Mouse (Mus musculus) neural tube, embryonic 10.5 days (tissue): ENCODE results near the gene Med25.

Experiments used
- DNase-seq: peaks from one replicate; pipeline ENCODE4 v3.0.0-alpha.2; 2017; ENCODE audit warnings: low spot score; ENCODE audit errors: extremely low spot score

The Med25 gene

DNA sequence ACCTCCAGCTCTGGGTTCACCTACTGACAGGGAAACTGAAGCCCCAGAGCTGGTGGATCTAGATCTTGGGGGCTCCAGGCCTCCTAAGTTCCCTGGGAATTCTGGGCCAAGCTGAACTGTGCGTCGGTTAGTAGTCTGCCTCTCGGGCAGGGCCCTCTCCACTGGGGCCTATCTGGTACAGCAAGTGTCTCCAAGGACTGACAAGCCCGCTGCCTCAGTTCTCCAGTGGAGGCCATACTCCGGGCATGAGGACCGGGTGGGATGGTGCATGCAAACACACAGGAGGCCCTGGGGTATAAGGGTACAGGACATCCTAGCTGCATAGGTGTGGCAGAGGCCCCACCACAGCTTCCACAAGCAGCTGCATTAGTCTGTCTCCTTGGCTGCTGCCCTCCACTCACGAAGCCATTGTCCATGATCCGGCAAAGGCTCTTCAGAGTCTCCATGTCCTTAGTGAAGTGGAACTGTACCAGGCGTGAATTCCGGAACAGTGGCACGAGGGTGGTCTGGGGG, 28.5 kb downstream of the Med25 start:
- no peak for DNase-seq

DNA sequence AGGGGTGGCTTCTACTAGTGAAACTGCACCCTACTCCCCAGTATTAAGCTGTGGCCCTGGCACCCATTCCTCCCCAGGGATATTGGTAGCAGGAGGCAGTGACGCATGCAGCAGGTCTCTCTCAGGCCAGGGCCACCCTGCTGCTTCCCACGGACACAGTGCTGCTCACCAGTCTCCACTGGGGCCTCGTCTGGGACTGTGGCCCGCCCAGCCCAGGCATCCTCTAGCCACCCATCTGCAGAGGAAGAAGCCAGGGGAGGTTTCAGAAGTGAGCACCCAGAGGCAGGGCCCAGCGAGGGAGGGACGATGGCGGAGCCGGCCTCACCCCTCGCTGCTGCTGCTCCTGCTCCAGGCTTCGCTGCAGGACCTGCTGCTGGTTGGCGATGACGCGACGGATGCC, 29.3 kb downstream of the Med25 start:
- no peak for DNase-seq

DNA sequence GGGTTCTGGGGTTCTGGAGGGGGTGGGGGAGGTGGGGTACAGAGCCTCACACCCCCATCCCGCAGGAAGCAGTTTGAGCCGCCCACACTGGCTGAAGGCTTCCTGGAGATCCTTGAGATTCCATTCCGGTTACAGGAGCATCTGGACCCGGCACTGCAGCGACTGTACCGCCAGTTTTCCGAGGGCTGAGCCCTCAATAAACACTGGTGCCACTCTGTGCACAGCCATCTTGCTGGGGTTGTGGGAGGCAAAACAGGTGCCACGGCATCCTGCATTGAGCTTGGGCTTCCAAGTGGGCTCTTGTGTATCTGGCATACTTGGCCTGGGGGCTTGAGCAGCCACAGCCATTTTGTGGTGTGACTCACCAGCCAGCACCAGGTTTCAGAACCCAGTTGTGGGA, 30.1 kb downstream of the Med25 start:
- no peak for DNase-seq

DNA sequence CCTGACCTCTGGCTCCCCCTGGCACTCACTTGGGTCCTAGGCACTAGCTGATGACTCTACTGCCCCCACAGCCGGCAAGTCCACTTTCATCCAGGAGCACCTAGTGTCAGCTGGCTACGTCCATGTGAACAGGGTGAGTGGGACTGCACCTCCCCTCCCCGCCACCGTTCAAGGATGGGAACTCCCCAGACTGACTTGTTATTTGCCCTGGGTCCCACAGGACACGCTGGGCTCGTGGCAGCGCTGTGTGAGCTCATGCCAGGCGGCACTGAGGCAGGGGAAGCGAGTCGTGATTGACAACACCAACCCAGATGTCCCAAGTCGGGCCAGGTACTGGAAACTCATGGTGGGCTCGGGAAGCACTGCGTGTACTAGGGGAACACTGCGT, 31.1 kb downstream of the Med25 start:
- DNase-seq: no peak

DNA sequence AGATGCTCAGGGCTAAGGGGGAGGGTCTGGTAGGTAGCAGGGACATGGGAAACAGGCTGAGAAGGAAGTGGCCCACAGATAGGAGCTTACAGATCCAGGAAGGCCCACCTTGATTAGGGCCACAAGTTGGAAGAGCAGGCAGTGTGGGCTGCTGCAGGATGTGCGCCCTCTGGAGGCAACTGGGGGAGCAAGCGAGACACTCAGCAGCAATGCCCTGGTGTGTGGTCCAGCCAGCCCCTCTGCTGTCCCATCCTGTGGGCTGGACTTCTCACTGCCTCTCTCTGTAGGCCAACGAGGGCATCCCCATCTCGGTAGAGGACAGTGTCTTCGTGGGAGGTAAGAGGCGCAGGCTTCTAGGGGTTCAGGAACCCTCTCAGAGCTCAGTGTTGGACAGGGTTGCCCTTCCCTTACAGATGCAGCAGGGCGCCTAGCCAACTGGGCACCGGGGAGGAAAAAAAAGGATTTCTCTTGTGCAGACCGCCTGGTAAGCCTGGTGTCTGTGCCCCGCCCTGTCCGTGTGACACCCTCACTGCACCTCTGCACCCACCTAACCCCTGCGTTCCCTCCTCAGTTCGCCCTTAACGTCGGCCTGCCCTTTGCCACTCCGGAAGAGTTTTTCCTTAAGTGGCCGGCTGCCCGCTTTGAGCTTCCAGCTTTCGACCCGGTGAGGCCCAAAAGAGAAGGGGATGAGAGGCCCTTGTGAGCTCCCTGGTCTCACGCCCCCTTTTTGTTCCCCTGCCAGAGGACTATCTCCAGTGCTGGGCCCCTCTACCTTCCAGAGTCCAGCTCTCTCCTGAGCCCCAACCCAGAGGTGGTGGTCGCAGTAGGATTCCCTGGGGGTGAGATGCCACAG, 31.7 kb downstream of the Med25 start:
- peak; percentile 76 for DNase-seq

DNA sequence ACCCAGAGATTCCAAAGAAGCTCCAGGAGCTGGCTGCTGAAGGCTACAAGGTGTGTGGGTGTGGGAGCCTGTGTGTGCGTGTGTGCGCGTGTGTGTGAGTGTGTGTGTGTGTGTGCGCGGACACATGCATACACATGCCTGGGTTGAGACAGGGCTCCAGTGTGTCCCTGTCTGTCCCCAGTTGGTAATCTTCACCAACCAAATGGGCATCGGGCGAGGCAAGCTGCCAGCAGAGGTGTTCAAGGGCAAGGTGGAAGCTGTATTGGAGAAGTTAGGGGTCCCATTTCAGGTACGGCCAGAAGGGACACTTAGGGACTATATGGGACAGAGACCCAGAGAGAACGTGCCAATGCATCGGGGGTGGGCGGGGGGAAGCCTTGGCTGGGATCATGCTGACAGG, 32.6 kb downstream of the Med25 start:
- DNase-seq: no peak

DNA sequence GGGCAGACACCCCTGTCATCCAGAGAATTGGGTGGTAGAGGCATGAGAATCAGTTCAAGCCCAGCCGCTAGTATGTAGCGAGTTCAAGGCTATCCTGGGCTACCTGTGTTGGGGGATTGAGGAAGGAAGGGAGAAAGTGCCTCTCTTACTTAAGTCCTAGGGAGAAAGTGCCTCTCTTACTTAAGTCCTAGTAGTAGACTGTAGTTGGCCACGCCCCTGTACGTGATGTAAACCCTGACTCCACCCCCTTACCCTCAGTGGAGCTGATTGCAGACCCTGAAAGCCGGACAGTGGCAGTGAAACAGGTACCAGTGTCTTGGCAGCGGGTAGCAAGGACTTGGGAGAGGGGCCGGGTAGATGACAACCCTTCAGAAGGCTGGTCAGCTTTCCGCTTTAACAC, 34.6 kb downstream of the Med25 start:
- no peak for DNase-seq

DNA sequence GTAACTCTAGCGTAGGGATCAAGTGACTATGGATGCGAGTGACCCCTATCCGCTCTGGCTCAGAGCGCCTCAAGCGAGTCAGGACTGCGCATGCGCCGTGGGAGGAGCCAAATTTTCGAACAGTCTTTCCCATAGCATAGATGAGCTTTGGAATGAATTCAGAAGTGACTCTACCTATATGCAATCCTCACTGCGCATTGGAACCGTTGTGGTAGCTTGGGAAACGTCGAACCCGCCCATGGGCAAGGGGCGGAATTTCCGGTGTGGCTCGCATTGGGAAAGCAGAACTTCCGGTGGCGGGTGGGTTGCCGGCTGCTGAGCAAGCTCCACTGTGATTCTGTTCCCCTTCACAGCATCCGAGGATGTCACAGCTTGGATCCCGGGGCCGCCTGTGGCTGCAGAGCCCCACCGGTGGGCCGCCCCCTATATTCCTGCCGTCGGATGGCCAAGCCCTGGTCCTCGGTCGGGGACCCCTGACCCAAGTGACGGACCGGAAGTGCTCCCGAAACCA, 35.4 kb downstream of the Med25 start, which contains the start of gene Pnkp:
TSS of gene Pnkp (plus strand) at position 98 of the 511 bp plus-strand sequence.
- DNase-seq: peak; percentile 91

DNA sequence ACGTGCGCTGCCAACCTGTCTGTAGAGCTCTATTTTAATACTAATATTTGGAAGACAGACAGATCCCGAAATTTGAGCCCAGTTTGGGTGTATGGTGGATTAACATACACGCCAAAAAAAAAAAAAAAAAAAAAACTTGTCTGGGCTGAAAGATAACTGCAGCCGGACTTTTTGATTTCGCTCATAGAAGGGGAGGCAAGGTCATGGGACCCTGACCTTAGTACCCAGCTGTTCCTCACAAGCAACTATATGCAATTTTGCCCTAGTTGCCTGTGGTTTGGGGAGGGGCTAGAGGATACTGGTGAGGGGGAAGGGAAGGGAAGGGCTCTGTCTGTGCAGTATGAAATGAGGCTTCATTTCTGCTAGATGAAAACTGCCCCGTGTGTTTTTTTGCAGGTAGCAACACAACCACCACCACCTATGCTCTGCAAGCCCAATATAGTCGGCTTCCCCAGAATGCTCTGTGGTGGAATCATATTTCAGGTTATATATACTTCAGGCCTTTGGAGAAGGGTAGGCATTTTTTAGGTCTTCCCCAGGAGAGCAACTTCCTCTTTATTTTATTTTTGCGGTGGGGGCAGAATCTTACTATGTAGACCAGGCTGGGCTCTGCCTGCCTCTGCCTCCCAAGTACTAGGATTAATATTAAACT, 36.1 kb downstream of the Med25 start:
- no peak for DNase-seq

DNA sequence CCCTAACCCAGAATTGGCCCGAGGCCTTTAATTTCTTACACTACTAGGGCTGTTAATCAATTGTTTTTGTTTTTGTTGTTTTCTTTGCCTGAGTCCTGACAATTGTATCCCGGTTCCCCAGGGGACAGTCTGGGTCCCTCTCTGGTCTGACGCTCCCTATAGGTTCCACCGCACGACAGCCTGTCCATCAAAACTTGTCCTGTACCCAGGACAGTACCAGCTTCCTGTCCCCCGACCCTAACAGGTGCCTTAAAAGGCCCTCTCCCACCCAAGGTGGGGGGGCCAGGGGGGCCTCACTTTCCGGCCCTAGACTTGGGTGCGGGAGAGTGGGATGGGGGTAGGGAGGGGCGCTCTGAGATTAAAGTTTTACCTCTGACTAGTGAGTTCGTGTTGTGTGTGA, 37.5 kb downstream of the Med25 start:
- no peak for DNase-seq

DNA sequence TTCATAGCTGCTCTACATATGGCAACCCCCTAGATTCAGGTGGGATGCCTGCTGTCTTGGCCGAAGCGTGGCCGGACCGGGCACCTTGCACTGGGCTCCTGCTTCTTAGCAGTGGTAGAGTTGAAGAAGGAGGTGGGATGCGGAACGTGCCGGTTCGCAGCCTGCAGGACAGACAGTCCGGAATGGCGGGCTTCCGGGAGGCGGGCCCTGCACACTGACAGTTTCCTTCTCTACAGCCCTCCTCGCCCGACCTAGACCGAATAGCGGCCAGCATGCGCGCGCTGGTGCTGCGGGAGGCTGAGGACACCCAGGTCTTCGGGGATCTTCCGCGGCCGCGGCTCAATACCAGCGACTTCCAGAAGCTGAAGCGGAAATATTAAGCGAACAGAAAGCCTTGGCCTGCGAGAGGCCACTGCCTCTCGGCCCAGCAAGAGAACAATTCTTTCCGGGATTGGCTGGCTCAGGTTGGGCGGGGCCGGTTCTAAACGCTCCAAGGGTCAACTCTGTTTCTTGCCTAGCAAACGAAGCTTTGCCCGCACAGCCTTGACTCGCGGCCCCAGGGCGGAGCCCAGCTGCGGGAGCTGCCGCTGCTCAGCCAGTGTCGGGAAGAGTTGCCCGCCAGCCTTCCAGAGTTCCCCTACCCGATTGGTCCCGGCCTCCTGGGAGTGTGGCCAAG, 38.0 kb downstream of the Med25 start:
- DNase-seq: peak; percentile 76

DNA sequence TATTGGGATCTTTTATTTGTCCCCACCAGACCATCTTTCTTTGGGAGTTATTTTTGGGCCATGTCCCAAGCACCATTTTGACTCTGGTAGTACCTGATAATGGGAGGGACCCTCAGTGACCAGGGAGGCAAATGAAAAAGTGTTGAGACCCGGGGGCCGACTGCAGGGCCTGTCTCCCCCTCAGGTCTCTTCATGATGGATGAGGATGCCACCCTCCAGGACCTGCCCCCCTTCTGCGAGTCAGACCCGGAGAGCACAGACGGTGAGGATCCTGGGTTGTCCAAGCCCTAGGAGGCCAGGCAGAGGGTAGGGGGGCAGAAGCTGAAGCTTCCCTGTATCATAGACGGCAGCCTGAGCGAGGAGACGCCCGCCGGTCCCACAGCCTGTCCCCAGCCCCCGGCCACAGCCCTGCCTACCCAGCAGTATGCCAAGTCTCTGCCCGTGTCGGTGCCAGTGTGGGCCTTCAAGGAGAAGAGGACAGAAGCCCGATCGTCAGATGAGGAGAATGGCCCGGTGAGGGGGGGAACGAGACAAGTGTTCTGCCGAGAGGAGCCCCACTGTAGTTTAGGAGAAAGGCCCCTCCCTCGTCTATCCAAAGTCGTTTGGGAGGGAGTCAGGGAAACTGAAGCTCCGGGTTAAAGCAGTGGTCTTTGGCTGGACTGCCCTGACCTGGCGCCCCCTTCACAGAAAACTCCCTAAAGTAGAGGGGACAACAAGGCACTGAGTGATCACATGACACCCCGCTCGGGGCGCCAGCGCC, 38.7 kb downstream of the Med25 start:
- no peak for DNase-seq

DNA sequence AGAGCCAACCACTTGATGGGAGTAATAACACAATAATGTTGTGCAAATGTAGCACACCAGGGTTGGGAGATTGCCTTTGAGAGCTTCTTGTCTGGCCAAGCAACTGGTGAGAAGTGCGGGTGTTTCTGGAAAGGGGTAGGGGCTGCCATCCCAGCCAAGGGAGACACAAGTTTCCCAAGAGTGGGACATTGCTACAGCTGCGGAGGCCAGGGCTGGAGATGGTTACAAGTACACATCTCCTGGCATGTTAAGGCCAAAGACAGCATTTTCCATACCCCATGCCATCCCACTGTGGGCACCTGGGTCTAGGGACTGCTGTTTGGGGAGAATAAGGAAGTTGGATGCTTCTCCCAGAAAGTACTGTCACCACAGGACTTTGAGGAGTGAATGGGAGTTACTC, 39.4 kb downstream of the Med25 start:
- no peak for DNase-seq

DNA sequence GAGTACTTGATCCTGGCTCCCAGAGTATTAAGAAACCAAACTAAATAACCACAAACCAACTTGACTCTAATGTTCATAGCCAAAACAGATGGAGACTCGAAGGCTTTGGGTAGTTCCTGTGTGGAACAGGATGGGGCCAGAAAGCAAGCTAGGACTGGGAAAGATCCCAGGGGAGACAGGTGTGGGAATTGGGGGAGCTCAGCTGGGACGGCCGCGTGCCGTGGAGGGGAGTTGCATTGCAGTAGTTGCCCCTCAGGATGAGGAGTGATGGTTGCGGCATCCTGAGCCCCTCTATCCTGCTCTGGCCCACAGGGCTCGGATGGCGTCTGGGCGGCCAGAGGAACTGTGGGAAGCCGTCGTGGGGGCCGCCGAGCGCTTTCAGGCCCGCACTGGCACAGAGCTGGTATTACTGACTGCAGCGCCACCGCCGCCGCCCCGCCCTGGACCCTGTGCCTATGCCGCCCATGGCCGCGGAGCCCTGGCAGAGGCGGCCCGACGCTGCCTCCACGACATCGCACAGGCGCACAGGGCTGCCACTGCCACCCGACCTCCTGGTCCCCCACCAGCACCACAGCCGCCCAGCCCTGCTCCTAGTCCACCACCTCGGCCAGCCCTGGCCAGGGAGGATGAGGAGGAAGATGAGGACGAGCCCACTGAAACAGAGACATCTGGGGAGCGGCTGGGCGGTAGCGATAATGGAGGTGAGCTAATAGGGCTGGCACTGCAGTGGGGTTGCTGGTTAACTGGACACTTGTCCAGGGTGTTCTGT, 40.1 kb downstream of the Med25 start:
- no peak for DNase-seq

DNA sequence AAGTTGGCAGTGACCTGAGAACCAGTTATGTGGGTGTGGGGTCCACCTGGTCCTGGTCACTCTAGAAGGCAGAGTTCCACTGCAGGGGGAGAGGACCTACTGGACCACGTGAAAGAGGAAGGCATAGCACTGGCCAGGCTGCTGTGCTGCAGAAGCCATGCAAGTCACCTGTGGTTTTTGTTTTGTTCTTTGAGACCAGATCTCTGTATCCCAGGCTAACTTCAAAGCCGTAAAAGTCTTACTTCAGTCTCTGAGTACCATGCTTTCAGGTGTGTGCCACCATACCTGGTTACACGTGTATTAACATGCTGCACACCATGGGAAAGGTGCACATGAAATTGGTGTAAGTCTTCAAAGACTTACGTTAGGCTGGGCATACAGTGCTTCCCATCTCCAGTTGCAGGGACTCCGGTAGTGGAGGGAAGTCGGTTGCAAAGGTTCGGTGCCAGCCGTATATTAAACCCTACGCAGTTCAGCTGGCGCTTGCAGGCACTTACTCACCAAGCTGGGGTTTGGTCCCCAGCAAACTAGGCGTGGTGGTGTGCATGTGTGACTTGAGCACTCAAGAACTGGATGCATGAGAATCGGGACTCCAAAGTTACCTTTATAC, 40.8 kb downstream of the Med25 start:
- no peak for DNase-seq

DNA sequence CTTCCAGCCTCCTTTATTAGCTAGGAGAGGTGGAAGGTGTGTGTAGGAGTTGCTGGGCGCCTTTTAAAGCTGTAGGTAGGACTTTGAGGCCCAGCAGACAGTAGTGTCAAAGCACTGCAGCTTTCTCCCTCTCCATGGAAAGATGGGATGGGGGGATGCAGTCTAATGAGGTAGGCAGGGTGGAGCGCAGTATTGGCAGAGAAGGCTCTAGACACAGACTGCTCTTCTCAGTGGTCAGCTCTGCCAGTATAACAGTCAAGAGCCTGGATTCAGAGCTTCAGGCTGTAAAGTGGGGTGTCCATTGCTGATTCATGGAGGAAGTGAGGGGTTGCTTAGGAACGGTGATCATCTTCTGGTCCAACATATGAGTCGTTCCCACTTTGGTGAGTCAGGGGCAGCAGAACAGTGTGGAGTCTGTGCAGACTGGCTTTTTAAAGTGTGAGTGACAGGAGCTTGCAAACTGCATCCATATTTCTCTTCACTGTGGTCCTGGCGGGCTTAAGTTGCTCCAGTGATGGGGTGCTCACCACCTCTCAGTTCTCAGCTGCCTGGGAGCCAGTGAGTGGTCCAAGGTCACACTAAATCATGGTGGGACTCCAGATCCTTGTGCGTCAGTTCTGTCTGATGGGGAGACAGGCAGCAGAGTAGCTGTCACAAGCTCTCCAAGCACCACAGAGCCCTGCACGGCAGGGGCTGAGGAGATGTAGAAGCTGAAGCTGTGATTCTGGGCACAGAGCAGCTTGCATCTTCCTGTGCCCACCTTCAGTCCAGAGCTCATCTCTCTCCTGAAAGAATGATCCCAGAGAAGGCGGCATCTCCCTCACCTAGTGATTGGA, 41.5 kb downstream of the Med25 start:
- no peak for DNase-seq

DNA sequence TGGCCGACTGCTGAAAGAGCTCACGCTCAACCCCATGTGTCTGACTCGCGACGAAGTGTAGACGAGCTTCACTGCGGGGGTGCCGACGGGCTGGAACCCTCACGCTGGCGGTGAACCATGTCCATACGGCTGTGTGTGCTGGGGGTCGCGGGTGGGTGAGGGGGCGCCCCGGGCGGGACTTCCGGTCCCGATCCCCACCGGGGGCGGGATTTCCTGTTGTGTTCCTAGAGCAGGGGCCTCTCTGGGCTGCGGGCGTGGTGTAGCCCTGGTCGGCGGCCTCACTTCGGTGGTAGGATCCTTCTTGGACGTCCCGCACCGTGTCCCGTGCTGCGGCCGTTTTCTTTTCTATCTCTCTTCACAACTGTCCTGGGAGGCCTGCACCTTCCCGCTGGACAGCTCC, 42.4 kb downstream of the Med25 start:
- DNase-seq: peak; percentile 79

DNA sequence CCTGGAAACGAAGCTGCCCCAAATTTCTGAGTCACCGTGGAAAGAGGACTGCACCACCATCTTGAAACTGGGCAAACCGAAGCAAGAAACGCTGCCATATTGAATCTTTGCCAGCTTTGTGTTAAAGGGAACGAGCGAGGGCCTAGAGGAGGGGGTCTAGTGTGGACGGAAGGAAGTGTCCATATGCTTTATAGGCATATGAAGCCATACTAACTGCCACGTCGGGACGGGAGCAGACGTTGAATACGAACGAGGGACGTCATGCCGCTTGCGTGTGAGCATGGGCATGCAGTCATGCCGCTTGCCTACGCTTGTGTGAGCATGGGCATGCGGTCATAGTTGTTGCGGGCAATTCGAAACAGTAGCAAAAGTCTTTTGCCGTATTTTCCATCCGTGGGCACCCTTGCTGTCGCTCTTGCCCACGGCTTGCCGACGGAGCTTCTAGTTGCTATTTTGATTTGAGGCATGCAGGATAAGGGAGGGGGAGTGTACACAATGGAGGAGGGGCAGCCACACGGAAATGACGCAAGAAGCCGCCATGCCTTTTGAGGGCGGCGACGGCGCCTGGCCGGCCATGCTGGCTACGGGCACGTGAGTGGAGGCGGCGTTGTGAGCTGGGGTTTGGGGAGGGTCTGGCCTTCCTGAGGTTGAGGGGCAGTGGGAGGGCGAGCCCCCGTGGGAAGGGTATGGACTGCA, 42.9 kb downstream of the Med25 start:
- DNase-seq: peak; percentile 90
